Mouse (Mus musculus) monocyte, adult 5-6 weeks (primary cell): ENCODE results near the gene Orc5. TPM values are rescaled to one million over a fixed set of nuclear protein-coding genes. Genes with fewer than 3 reads are reported as not detected.

Experiments used
- ATAC-seq: fragments of 153-309, 156-312 bp; replicated peaks from 2 replicates; pipeline ENCODE4 v1.8.0; 2017; ENCODE audit warnings: mild to moderate bottlenecking; ENCODE audit not compliant: low TSS enrichment, insufficient number of reproducible peaks, severe bottlenecking, poor library complexity, low FRiP score
- total RNA-seq: library from RNA; stranded (forward); fragments of 200-1000, 200-491, 200-594 nt; gene quantifications from 3 replicates; pipeline ENCODE4 v1.2.3, GENCODE M21; 2017

Gene Orc5
- total RNA-seq, 1 experiment from 2014 or later, result 17.1 TPM

GRCm38 (mm10) chr5:22452871-22453661 is 97.2 kb downstream of the Orc5 start:
- no peak for ATAC-seq

- no peak for ATAC-seq
Measured at GRCm38 (mm10) chr5:22452452-22452851, 97.8 kb downstream of the Orc5 start.

DNA sequence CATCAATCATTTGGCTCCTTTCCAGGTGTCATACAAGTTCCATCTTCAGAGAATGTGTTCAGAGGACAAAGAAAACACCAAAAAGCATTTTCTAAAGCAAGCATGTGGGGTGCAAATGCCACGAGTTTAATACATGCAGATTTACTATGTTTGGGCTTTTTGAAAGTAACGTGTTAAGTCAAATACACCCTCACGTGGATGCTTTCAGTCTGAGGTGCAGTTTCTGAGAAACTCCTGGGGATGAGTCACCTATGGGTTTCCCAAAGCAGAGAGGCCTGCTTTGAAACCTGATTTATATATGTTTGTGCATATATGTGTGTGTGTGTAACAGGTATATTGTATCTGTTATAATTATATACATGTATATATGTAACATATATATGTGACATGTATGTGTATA is 98.5 kb downstream of the Orc5 start:
- ATAC-seq, result no peak

DNA sequence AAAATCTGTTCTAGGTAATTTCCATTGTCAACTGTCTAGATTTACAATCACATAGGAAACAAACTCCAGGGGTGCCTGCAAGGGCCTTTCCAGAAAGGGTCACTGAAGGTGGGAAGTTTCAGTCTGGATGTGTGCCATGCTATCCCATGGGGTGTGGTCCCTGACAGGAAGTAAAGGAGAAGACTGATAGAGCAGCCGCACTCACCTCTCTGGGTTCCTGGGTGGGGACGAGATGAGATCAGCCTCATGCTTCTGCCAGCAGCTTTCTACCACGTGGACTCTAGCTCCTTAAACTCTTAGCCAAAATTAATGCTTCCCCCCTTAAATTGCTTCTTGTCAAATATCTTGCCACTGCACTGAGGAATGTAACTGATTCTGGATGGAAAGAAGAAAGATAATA is 100.7 kb downstream of the Orc5 start:
- ATAC-seq, result no peak

Other genes starting within 250 kb of the Orc5 start
- 0.57 to 7.5 TPM (median 0.85 TPM) in 3 replicates for gene Reln, start 205.7 kb downstream of the Orc5 start, total RNA-seq
- not detected in 3 replicates for gene Lhfpl3, start 195.6 kb upstream of the Orc5 start, total RNA-seq